Mouse (Mus musculus): ENCODE measurements around the gene Cmklr1. TPM values are rescaled to one million over a fixed set of nuclear protein-coding genes. Genes with fewer than 3 reads are reported as not detected.

Cmklr1 gene
- polyA plus RNA-seq, 1 experiment from 2014 or later, result 1.8 TPM

- Histone ChIP-seq H3K9ac (ENCODE audit: low read depth, low read length) (no peak overlapping the region), H3K4me1 (ENCODE audit: control insufficient read depth, insufficient read depth, low read length) (peaks cover 30% of the 10 kb centered on the region), H3K9me3 (replicated peaks; ENCODE audit: control insufficient read depth, low read length) (no peaks in the 10 kb centered on the region), H3K4me2 (no peak overlapping the region), H3K4me3 (ENCODE audit: low read depth, low read length) (no peak overlapping the region), H3K27me3 (ENCODE audit: control insufficient read depth, insufficient read depth, low read length) (peaks cover 15% of the 10 kb centered on the region), H3K27ac (ENCODE audit: low read depth, low read length) (no peak overlapping the region), H3K36me3 (ENCODE audit: control insufficient read depth, insufficient read depth, low read length) (no peaks in the 10 kb centered on the region)
- ATAC-seq (replicated peaks; ENCODE audit: insufficient number of reproducible peaks, low FRiP score, low TSS enrichment), result no peak; the same call in 1 of the 2 replicates
- 50% methylated on average over 13 of the region's 13 CpGs for WGBS (ENCODE audit: insufficient replicate concordance)
Observed at GRCm38 (mm10) chr5:113634024-113634651, 16.1 kb downstream of the Cmklr1 start.

GRCm38 (mm10) chr5:113633037-113633714 lies 17.1 kb downstream of the Cmklr1 start:
- peaks cover 32% of the 10 kb centered on the region for H3K4me1 ChIP-seq (ENCODE audit: control insufficient read depth, insufficient read depth, low read length)
- 38% methylated on average over 9 of the region's 9 CpGs for WGBS (ENCODE audit: insufficient replicate concordance)
- H3K27ac ChIP-seq (ENCODE audit: low read depth, low read length), result no peak overlapping the region
- no peak overlapping the region for H3K4me3 ChIP-seq (ENCODE audit: low read depth, low read length)
- H3K36me3 ChIP-seq (ENCODE audit: control insufficient read depth, insufficient read depth, low read length), result no peaks in the 10 kb centered on the region
- ATAC-seq (replicated peaks; ENCODE audit: insufficient number of reproducible peaks, low FRiP score, low TSS enrichment), result no peak
- no peak overlapping the region for H3K4me2 ChIP-seq
- H3K9me3 ChIP-seq (replicated peaks; ENCODE audit: control insufficient read depth, low read length), result no peaks in the 10 kb centered on the region
- no peak overlapping the region for H3K9ac ChIP-seq (ENCODE audit: low read depth, low read length)
- peaks cover 15% of the 10 kb centered on the region for H3K27me3 ChIP-seq (ENCODE audit: control insufficient read depth, insufficient read depth, low read length)

GRCm38 (mm10) chr5:113630116-113630515 lies 20.1 kb downstream of the Cmklr1 start:
- WGBS (ENCODE audit: insufficient replicate concordance), result 61% methylated on average over 10 of the region's 10 CpGs
- H3K27ac ChIP-seq (ENCODE audit: low read depth, low read length), result no peak overlapping the region
- H3K4me1 ChIP-seq (ENCODE audit: control insufficient read depth, insufficient read depth, low read length), result peaks cover 37% of the 10 kb centered on the region

GRCm38 (mm10) chr5:113629248-113629647 lies 21.0 kb downstream of the Cmklr1 start:
- no peak overlapping the region for H3K4me3 ChIP-seq (ENCODE audit: low read depth, low read length)
- no peak overlapping the region for H3K4me2 ChIP-seq
- H3K36me3 ChIP-seq (ENCODE audit: control insufficient read depth, insufficient read depth, low read length), result no peaks in the 10 kb centered on the region
- no peaks in the 10 kb centered on the region for H3K9me3 ChIP-seq (replicated peaks; ENCODE audit: control insufficient read depth, low read length)
- no peak overlapping the region for H3K27ac ChIP-seq (ENCODE audit: low read depth, low read length)
- H3K4me1 ChIP-seq (ENCODE audit: control insufficient read depth, insufficient read depth, low read length), result peaks cover 33% of the 10 kb centered on the region
- H3K9ac ChIP-seq (ENCODE audit: low read depth, low read length), result no peak overlapping the region
- WGBS (ENCODE audit: insufficient replicate concordance), result 86% methylated on average over 3 of the region's 3 CpGs
- H3K27me3 ChIP-seq (ENCODE audit: control insufficient read depth, insufficient read depth, low read length), result peaks cover 20% of the 10 kb centered on the region
- ATAC-seq (replicated peaks; ENCODE audit: insufficient number of reproducible peaks, low FRiP score, low TSS enrichment), result no peak

More at GRCm38 (mm10) chr5:113630116-113630515, 20.1 kb downstream of the Cmklr1 start:
- Histone ChIP-seq H3K27me3 (ENCODE audit: control insufficient read depth, insufficient read depth, low read length) (peaks cover 18% of the 10 kb centered on the region), H3K9me3 (replicated peaks; ENCODE audit: control insufficient read depth, low read length) (no peaks in the 10 kb centered on the region), H3K4me2 (no peak overlapping the region), H3K4me3 (ENCODE audit: low read depth, low read length) (no peak overlapping the region), H3K36me3 (ENCODE audit: control insufficient read depth, insufficient read depth, low read length) (no peaks in the 10 kb centered on the region), H3K9ac (ENCODE audit: low read depth, low read length) (no peak overlapping the region)
- ATAC-seq (replicated peaks; ENCODE audit: insufficient number of reproducible peaks, low FRiP score, low TSS enrichment), result no peak

- no peak overlapping the region for H3K9ac ChIP-seq (ENCODE audit: low read depth, low read length)
- H3K36me3 ChIP-seq (ENCODE audit: control insufficient read depth, insufficient read depth, low read length), result no peaks in the 10 kb centered on the region
- peaks cover 20% of the 10 kb centered on the region for H3K27me3 ChIP-seq (ENCODE audit: control insufficient read depth, insufficient read depth, low read length)
- peaks cover 29% of the 10 kb centered on the region for H3K4me1 ChIP-seq (ENCODE audit: control insufficient read depth, insufficient read depth, low read length)
- WGBS (ENCODE audit: insufficient replicate concordance), result 26% methylated on average over 11 of the region's 11 CpGs
- no peak overlapping the region for H3K4me2 ChIP-seq
- ATAC-seq (replicated peaks; ENCODE audit: insufficient number of reproducible peaks, low FRiP score, low TSS enrichment), result 0 out of 2 replicates have a peak, but pooled peaks have one; percentile 9
- no peak overlapping the region for H3K4me3 ChIP-seq (ENCODE audit: low read depth, low read length)
- H3K9me3 ChIP-seq (replicated peaks; ENCODE audit: control insufficient read depth, low read length), result no peaks in the 10 kb centered on the region
- no peak overlapping the region for H3K27ac ChIP-seq (ENCODE audit: low read depth, low read length)
Observed at GRCm38 (mm10) chr5:113627820-113628437, 22.3 kb downstream of the Cmklr1 start.

- Histone ChIP-seq H3K4me1 (ENCODE audit: control insufficient read depth, insufficient read depth, low read length) (peaks cover 26% of the 10 kb centered on the region), H3K4me3 (ENCODE audit: low read depth, low read length) (no peak overlapping the region), H3K36me3 (ENCODE audit: control insufficient read depth, insufficient read depth, low read length) (no peaks in the 10 kb centered on the region), H3K9me3 (replicated peaks; ENCODE audit: control insufficient read depth, low read length) (no peaks in the 10 kb centered on the region), H3K4me2 (no peak overlapping the region), H3K27ac (ENCODE audit: low read depth, low read length) (no peak overlapping the region), H3K9ac (ENCODE audit: low read depth, low read length) (no peak overlapping the region), H3K27me3 (ENCODE audit: control insufficient read depth, insufficient read depth, low read length) (peaks cover 20% of the 10 kb centered on the region)
- 64% methylated on average over 5 of the region's 5 CpGs for WGBS (ENCODE audit: insufficient replicate concordance)
- ATAC-seq (replicated peaks; ENCODE audit: insufficient number of reproducible peaks, low FRiP score, low TSS enrichment), result no peak
Observed at GRCm38 (mm10) chr5:113626991-113627390, 23.2 kb downstream of the Cmklr1 start.

- Histone ChIP-seq H3K36me3 (ENCODE audit: control insufficient read depth, insufficient read depth, low read length) (no peaks in the 10 kb centered on the region), H3K27me3 (ENCODE audit: control insufficient read depth, insufficient read depth, low read length) (peaks cover 16% of the 10 kb centered on the region), H3K27ac (ENCODE audit: low read depth, low read length) (no peak overlapping the region), H3K9ac (ENCODE audit: low read depth, low read length) (no peak overlapping the region), H3K4me1 (ENCODE audit: control insufficient read depth, insufficient read depth, low read length) (peaks cover 26% of the 10 kb centered on the region), H3K4me3 (ENCODE audit: low read depth, low read length) (no peak overlapping the region), H3K9me3 (replicated peaks; ENCODE audit: control insufficient read depth, low read length) (no peaks in the 10 kb centered on the region), H3K4me2 (no peak overlapping the region)
- ATAC-seq (replicated peaks; ENCODE audit: insufficient number of reproducible peaks, low FRiP score, low TSS enrichment), result no peak
- 42% methylated on average over 8 of the region's 8 CpGs for WGBS (ENCODE audit: insufficient replicate concordance)
Observed at GRCm38 (mm10) chr5:113626352-113626751, 23.9 kb downstream of the Cmklr1 start.

- Histone ChIP-seq H3K4me3 (ENCODE audit: low read depth, low read length) (no peak overlapping the region), H3K4me2 (no peak overlapping the region), H3K4me1 (ENCODE audit: control insufficient read depth, insufficient read depth, low read length) (peaks cover 21% of the 10 kb centered on the region), H3K36me3 (ENCODE audit: control insufficient read depth, insufficient read depth, low read length) (no peaks in the 10 kb centered on the region), H3K9ac (ENCODE audit: low read depth, low read length) (no peak overlapping the region), H3K9me3 (replicated peaks; ENCODE audit: control insufficient read depth, low read length) (no peaks in the 10 kb centered on the region), H3K27me3 (ENCODE audit: control insufficient read depth, insufficient read depth, low read length) (peaks cover 12% of the 10 kb centered on the region), H3K27ac (ENCODE audit: low read depth, low read length) (no peak overlapping the region)
- 72% methylated on average over 4 of the region's 4 CpGs for WGBS (ENCODE audit: insufficient replicate concordance)
- ATAC-seq (replicated peaks; ENCODE audit: insufficient number of reproducible peaks, low FRiP score, low TSS enrichment), result no peak
Observed at GRCm38 (mm10) chr5:113625068-113625467, 25.2 kb downstream of the Cmklr1 start.
